Mouse (Mus musculus): ENCODE measurements at regions not wholly inside any gene's neighbourhood (a gene's known extent, or its start where the extent isn't known, plus 50 kb on each side); places are given as distances from the start of the nearest gene placed in this dataset.
"Not testable (repeated sequence)": the region's sequence is repeated elsewhere in the genome, so short reads cannot be mapped to it uniquely, and the experiment has no call there.

GRCm38 (mm10) chr13:68049731-68050130 is 186.6 kb downstream of the BC048507 start:
- DNase-seq (ENCODE audit: low spot score in 2 of 2), result peak in 1 of 2 experiments; percentile 29

- not testable (repeated sequence) for DNase-seq (ENCODE audit: low spot score in 2 of 2)
Observed at GRCm38 (mm10) chr13:68093311-68093710, 230.2 kb downstream of the BC048507 start.

- peak; percentile 61 for DNase-seq (ENCODE audit: low spot score in 2 of 2)
Observed at GRCm38 (mm10) chr13:68116786-68117185, 253.7 kb downstream of the BC048507 start.
